Mouse (Mus musculus) thymus, postnatal 14 days (tissue): ENCODE results near the gene Msx2.

Source experiments
- DNase-seq: peaks from one replicate; pipeline ENCODE4 v3.0.0; 2021

The Msx2 gene

GRCm38 (mm10) chr13:53464441-53465001 lies 8.4 kb downstream of the Msx2 start:
- no peak for DNase-seq

- DNase-seq, result no peak
Measured at GRCm38 (mm10) chr13:53463946-53464345, 8.9 kb downstream of the Msx2 start.

GRCm38 (mm10) chr13:53463037-53463436 lies 9.8 kb downstream of the Msx2 start:
- no peak for DNase-seq

GRCm38 (mm10) chr13:53462649-53462970 lies 10.3 kb downstream of the Msx2 start:
- DNase-seq, result no peak

GRCm38 (mm10) chr13:53461855-53462648 lies 10.8 kb downstream of the Msx2 start:
- no peak for DNase-seq

- no peak for DNase-seq
Measured at GRCm38 (mm10) chr13:53461346-53461745, 11.5 kb downstream of the Msx2 start.

GRCm38 (mm10) chr13:53458766-53459165 lies 14.1 kb downstream of the Msx2 start:
- DNase-seq, result no peak

- DNase-seq, result no peak
Measured at GRCm38 (mm10) chr13:53454794-53455672, 17.8 kb downstream of the Msx2 start.

GRCm38 (mm10) chr13:53453927-53454326 lies 18.9 kb downstream of the Msx2 start:
- DNase-seq, result no peak

GRCm38 (mm10) chr13:53447609-53448008 lies 25.3 kb downstream of the Msx2 start:
- DNase-seq, result peak; percentile 24

GRCm38 (mm10) chr13:53443602-53444001 lies 29.3 kb downstream of the Msx2 start:
- DNase-seq, result peak; percentile 9

- DNase-seq, result no peak
Measured at GRCm38 (mm10) chr13:53442168-53442980, 30.5 kb downstream of the Msx2 start.

- DNase-seq, result no peak
Measured at GRCm38 (mm10) chr13:53441307-53442028, 31.4 kb downstream of the Msx2 start.

GRCm38 (mm10) chr13:53439957-53440356 lies 32.9 kb downstream of the Msx2 start:
- DNase-seq, result no peak

- DNase-seq, result peak; percentile 87
Measured at GRCm38 (mm10) chr13:53426507-53426906, 46.4 kb downstream of the Msx2 start.

- DNase-seq, result no peak
Measured at GRCm38 (mm10) chr13:53421189-53421588, 51.7 kb downstream of the Msx2 start.

- no peak for DNase-seq
Measured at GRCm38 (mm10) chr13:53420741-53421140, 52.1 kb downstream of the Msx2 start.

GRCm38 (mm10) chr13:53419681-53420080 lies 53.2 kb downstream of the Msx2 start:
- DNase-seq, result no peak

- no peak for DNase-seq
Measured at GRCm38 (mm10) chr13:53417701-53418100, 55.2 kb downstream of the Msx2 start.
